Mouse (Mus musculus): ENCODE measurements around the gene Tbc1d22a. TPM values are rescaled to one million over a fixed set of nuclear protein-coding genes. Genes with fewer than 3 reads are reported as not detected.

Tbc1d22a gene
- total RNA-seq, 2 experiments from 2014 or later: 33.5 to 34.5 TPM

Other genes with a start within 250 kb of the Tbc1d22a start
- 1 to 10 TPM; 4.5 to 6.1 TPM for gene Celsr1, start 180.7 kb upstream of the Tbc1d22a start, total RNA-seq (2021)
- 10 to 100 TPM; 25.9 to 27.7 TPM for gene Gramd4, start 156.8 kb upstream of the Tbc1d22a start, total RNA-seq (2021)
- 10 to 100 TPM; 46.3 to 47.4 TPM for gene Cerk, start 28.3 kb upstream of the Tbc1d22a start, total RNA-seq (2021)

Measured in layer of hippocampus, postnatal 25 days (tissue).